Mouse (Mus musculus) lung, postnatal 0 days (tissue): Measurements from ENCODE around the gene Sapcd1.

Experiments
- CTCF ChIP-seq: IDR thresholded peaks from 2 replicates; pipeline ENCODE4 v1.5.1; 2016; ENCODE audit warnings: antibody characterized with exemption, mild to moderate bottlenecking
- EP300 ChIP-seq: IDR thresholded peaks from 2 replicates; pipeline ENCODE4 v1.6.1; 2016; ENCODE audit warnings: antibody characterized with exemption, mild to moderate bottlenecking, control low read depth

DNA sequence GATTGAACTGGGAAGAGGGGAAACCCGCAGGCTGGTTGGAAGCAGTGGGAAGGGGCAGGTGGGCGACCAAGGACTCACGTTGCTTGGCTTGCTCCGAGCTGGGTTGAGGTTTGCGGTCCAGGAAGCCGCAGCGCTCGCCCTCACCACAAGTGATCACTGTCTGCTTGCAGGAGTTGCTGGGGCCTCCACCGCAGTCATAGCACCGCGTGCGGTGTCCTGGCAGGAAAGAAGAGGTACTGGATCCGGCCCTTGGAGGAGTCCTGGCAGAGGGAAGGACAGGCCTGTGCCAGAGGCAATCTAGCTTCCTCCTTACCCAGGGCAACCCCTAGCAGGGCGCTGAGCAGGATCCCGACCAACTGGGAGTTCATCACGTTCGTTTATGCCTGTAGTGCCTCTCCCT is 46.3 kb upstream of the Sapcd1 start:
- TF ChIP-seq CTCF (no peak), EP300 (no peak)
